Mouse (Mus musculus) gastrocnemius, postnatal 25 days (tissue): Measurements from ENCODE around the gene Olfr555. TPM values are rescaled to one million over a fixed set of nuclear protein-coding genes. Genes with fewer than 3 reads are reported as not detected.
"Not testable (repeated sequence)": the region's sequence is repeated elsewhere in the genome, so short reads cannot be mapped to it uniquely, and the experiment has no call there.

Experiments
- DNase-seq: peaks from one replicate; pipeline ENCODE4 v3.0.0; 2022
- long read RNA-seq, 2 experiments: library from polyadenylated mRNA; stranded (forward); transcript quantifications; one replicate each; pipeline ENCODE4 v2.0.0; 2021
- total RNA-seq, 2 experiments: library from RNA; stranded (reverse); gene quantifications; 1 replicate in 1 of 2; 2 replicates in 1 of 2; pipeline ENCODE4 v1.2.3; 2021

The Olfr555 gene
- total RNA-seq: not detected
- long read RNA-seq, experiment 1: 0 reads
- long read RNA-seq, experiment 2: 0 reads

- DNase-seq: no peak
Observed at GRCm38 (mm10) chr7:102658523-102658922, at the start of gene Olfr555. Olfr555 (plus strand) TSS chr7:102658823.

GRCm38 (mm10) chr7:102618118-102618517, 40.5 kb upstream of the Olfr555 start, which contains the start of gene Olfr553:
Olfr553 (minus strand) TSS chr7:102618218.
- no peak for DNase-seq

GRCm38 (mm10) chr7:102619608-102620007, 39.0 kb upstream of the Olfr555 start:
- DNase-seq: no peak

- not testable (repeated sequence) for DNase-seq
Observed at GRCm38 (mm10) chr7:102620368-102620767, 38.3 kb upstream of the Olfr555 start.

GRCm38 (mm10) chr7:102636665-102637064, 22.0 kb upstream of the Olfr555 start:
- DNase-seq: no peak

GRCm38 (mm10) chr7:102638132-102638531, 20.5 kb upstream of the Olfr555 start, which contains the start of gene Olfr554:
Olfr554 (plus strand) TSS chr7:102638432.
- DNase-seq: no peak

- DNase-seq: not testable (repeated sequence)
Observed at GRCm38 (mm10) chr7:102644945-102645344, 13.7 kb upstream of the Olfr555 start.

- no peak for DNase-seq
Observed at GRCm38 (mm10) chr7:102664599-102664998, 6.0 kb downstream of the Olfr555 start, which contains the start of gene Olfr556. Olfr556 (plus strand) TSS chr7:102664899.

- no peak for DNase-seq
Observed at GRCm38 (mm10) chr7:102665378-102665777, 6.8 kb downstream of the Olfr555 start.

- no peak for DNase-seq
Observed at GRCm38 (mm10) chr7:102676225-102676624, 17.6 kb downstream of the Olfr555 start.

- DNase-seq: no peak
Observed at GRCm38 (mm10) chr7:102681916-102682315, 23.3 kb downstream of the Olfr555 start.

- peak; percentile 92 for DNase-seq
Observed at GRCm38 (mm10) chr7:102686944-102687501, 28.4 kb downstream of the Olfr555 start, which contains the start of gene Trim68. Trim68 (minus strand) TSS chr7:102687327.

GRCm38 (mm10) chr7:102695358-102696125, 36.9 kb downstream of the Olfr555 start, which contains the start of gene Olfr557:
Olfr557 (plus strand) TSS chr7:102695910.
- no peak for DNase-seq

- DNase-seq: no peak
Observed at GRCm38 (mm10) chr7:102698461-102698860, 39.8 kb downstream of the Olfr555 start.

- no peak for DNase-seq
Observed at GRCm38 (mm10) chr7:102701915-102702314, 43.3 kb downstream of the Olfr555 start, which contains the start of gene Olfr558. Olfr558 (plus strand) TSS chr7:102702215.

Other genes starting within 250 kb of the Olfr555 start
- 10 to 100 TPM; 12.1 to 12.6 TPM for gene Rrm1, start 217.1 kb upstream of the Olfr555 start, total RNA-seq
- not detected for gene Olfr543, start 177.1 kb upstream of the Olfr555 start, total RNA-seq
- not detected for gene Olfr544, start 170.5 kb upstream of the Olfr555 start, total RNA-seq
- not detected for gene Olfr545, start 159.2 kb upstream of the Olfr555 start, total RNA-seq
- not detected for gene Olfr547, start 124.1 kb upstream of the Olfr555 start, total RNA-seq
- not detected for gene Olfr548-ps1, start 117.9 kb upstream of the Olfr555 start, total RNA-seq
- not detected for gene Olfr549, start 109.0 kb upstream of the Olfr555 start, total RNA-seq
- gene Trim21, start 93.3 kb upstream of the Olfr555 start, total RNA-seq: 1 to 10 TPM; 2.8 to 3.8 TPM
- under 1 TPM in 1 of 2 experiments, not detected in 1; 0.16 TPM for gene Olfr550, start 87.4 kb upstream of the Olfr555 start, total RNA-seq
- not detected for gene Olfr551, start 66.9 kb upstream of the Olfr555 start, total RNA-seq
- under 1 TPM; 0.10 to 0.11 TPM for gene Olfr552, start 61.1 kb upstream of the Olfr555 start, total RNA-seq
- gene Olfr553, start 40.6 kb upstream of the Olfr555 start, total RNA-seq: not detected
- not detected for gene Olfr554, start 20.4 kb upstream of the Olfr555 start, total RNA-seq
- not detected for gene Olfr556, start 6.1 kb downstream of the Olfr555 start, total RNA-seq
- gene Trim68, start 28.5 kb downstream of the Olfr555 start, total RNA-seq: 1 to 10 TPM; 4.0 to 4.1 TPM
- gene Olfr557, start 37.1 kb downstream of the Olfr555 start, total RNA-seq: not detected
- gene Olfr558, start 43.4 kb downstream of the Olfr555 start, total RNA-seq: 1 to 10 TPM; 1.4 to 1.8 TPM
- under 1 TPM in 1 of 2 experiments, not detected in 1; 0.31 TPM for gene Olfr33, start 60.2 kb downstream of the Olfr555 start, total RNA-seq
- not detected for gene Olfr559, start 68.7 kb downstream of the Olfr555 start, total RNA-seq
- not detected for gene Olfr560, start 100.5 kb downstream of the Olfr555 start, total RNA-seq
- under 1 TPM; 0.31 to 0.56 TPM for gene Olfr78, start 100.6 kb downstream of the Olfr555 start, total RNA-seq
- not detected for gene Olfr561, start 112.4 kb downstream of the Olfr555 start, total RNA-seq
- not detected for gene Olfr564, start 144.7 kb downstream of the Olfr555 start, total RNA-seq
- gene Olfr566, start 199.9 kb downstream of the Olfr555 start, total RNA-seq: not detected
- gene Olfr568, start 218.3 kb downstream of the Olfr555 start, total RNA-seq: not detected
- not detected for gene Olfr569, start 232.1 kb downstream of the Olfr555 start, total RNA-seq
- gene Olfr570, start 235.8 kb downstream of the Olfr555 start, total RNA-seq: not detected